Mouse (Mus musculus) cortical plate, adult 2 months (tissue): ENCODE data around the gene Gapvd1.

Source experiments
- CTCF ChIP-seq: fragments of 200-500 bp; IDR thresholded peaks from 2 replicates; pipeline ENCODE4 v1.5.1; 2011; ENCODE audit warnings: mild to moderate bottlenecking, control low read depth, low read length; ENCODE audit not compliant: insufficient read depth; ENCODE audit errors: extremely low read depth
- POLR2A ChIP-seq: fragments of 200-500 bp; IDR thresholded peaks from 2 replicates; pipeline ENCODE4 v1.6.1; 2011; ENCODE audit warnings: mild to moderate bottlenecking, low read length, control low read depth; ENCODE audit not compliant: insufficient read depth; ENCODE audit errors: extremely low read depth

GRCm38 (mm10) chr2:34777237-34777868 lies 22.3 kb upstream of the Gapvd1 start:
- no peak for TF ChIP-seq CTCF
- TF ChIP-seq POLR2A = no peak
